Mouse (Mus musculus) lung, postnatal 0 days (tissue): ENCODE data around the gene H2afz.

Source experiments
- CTCF ChIP-seq: IDR thresholded peaks from 2 replicates; pipeline ENCODE4 v1.5.1; 2016; ENCODE audit warnings: antibody characterized with exemption, mild to moderate bottlenecking
- EP300 ChIP-seq: IDR thresholded peaks from 2 replicates; pipeline ENCODE4 v1.6.1; 2016; ENCODE audit warnings: antibody characterized with exemption, mild to moderate bottlenecking, control low read depth

DNA sequence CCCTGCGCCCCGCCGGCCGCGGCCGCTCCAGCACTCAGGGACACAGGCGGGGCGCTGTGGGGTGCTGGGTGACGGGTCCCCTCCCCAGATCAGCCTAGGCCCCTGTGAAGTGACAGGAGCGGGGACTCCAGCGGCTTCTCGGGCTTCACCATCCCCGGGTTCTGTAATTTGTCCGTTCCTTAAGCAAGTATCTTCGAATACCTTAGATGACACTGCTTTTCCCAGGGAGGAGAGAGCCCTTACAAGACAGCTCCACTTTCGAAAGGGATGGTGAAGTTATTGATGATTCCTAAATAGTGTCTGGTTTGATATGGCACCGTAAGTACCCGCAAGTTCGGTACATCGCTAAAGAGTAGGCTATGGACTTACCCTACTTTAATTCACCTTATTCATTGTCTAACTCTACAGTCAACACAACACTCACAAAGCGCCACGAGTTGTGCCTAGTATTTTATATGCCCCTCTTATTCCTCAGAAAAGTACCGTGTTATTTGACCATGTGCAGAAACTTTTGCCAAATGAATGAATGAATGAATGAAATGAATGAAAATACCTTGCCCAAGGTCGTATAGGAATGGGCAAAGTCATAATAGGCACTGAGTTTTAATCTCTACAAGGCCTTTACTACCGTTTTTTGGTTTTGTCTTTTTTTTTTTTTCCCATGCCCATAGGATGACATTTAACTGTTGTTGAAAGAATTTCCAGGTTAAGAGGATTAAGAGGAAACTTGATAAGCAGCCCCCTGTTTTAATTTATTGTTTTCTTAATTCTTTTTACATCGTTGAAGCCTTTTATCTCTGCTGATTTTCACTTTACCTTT, 4.0 kb downstream of the H2afz start:
- TF ChIP-seq EP300 = no peak
- no peak for TF ChIP-seq CTCF
